8 mouse cellular contexts compared by ENCODE assay signal in genomic region chr9:106890496-106891240, GRCm38 (mm10). TPM values are rescaled to one million over a fixed set of nuclear protein-coding genes. Genes with fewer than 3 reads are reported as not detected.
DNase-seq lines count a peak whose midpoint lies in the region; ATAC-seq and TF ChIP-seq lines count a peak whose summit lies in the region.

No protein-coding gene starts in this region.

- peak overlapping the region; percentile 74 for H3K4me2 ChIP-seq in hindbrain, embryonic 14.5 days (replicated peaks)
- peak overlapping the region; percentile 76 for H3K4me2 ChIP-seq in liver, embryonic 15.5 days

- WGBS in hindbrain, embryonic 14.5 days = 68% methylated on average over 8 of the region's 8 CpGs
- WGBS in liver, embryonic 15.5 days (ENCODE audit: insufficient replicate concordance) = 58% methylated on average over 8 of the region's 8 CpGs

- no peaks in the 10 kb centered on the region for H3K27me3 ChIP-seq in hindbrain, embryonic 14.5 days (ENCODE audit: control insufficient read depth, insufficient read depth, low read length)
- H3K27me3 ChIP-seq in liver, embryonic 15.5 days = no peaks in the 10 kb centered on the region

- no peak for TF ChIP-seq CTCF in layer of hippocampus, adult 2 months (conservative IDR thresholded peaks at IDR 0.05)
- TF ChIP-seq CTCF in cortical plate, adult 2 months (IDR thresholded peaks at IDR 0.05; ENCODE audit: extremely low read depth, insufficient read depth, low read length) = no peak

- peak overlapping the region; percentile 95 for H3K27ac ChIP-seq in layer of hippocampus, adult 2 months
- H3K27ac ChIP-seq in cortical plate, adult 2 months (ENCODE audit: insufficient read depth, low read length) = no peak overlapping the region
- no peak overlapping the region for H3K27ac ChIP-seq in hindbrain, embryonic 14.5 days
- no peak overlapping the region for H3K27ac ChIP-seq in liver, embryonic 15.5 days (replicated peaks)

- H3K9ac ChIP-seq in hindbrain, embryonic 14.5 days = peak overlapping the region; percentile 94
- peak overlapping the region; percentile 96 for H3K9ac ChIP-seq in liver, embryonic 15.5 days

- no peaks in the 10 kb centered on the region for H3K9me3 ChIP-seq in hindbrain, embryonic 14.5 days (ENCODE audit: control insufficient read depth, low read length)
- no peaks in the 10 kb centered on the region for H3K9me3 ChIP-seq in liver, embryonic 15.5 days (replicated peaks)

- peak overlapping the region; percentile 91 for H3K4me3 ChIP-seq in layer of hippocampus, adult 2 months
- peak overlapping the region; percentile 55; the same call in 1 of the 2 replicates for H3K4me3 ChIP-seq in cortical plate, adult 2 months (ENCODE audit: insufficient read depth, low read length)
- H3K4me3 ChIP-seq in hindbrain, embryonic 14.5 days (replicated peaks; ENCODE audit: low read length) = peak overlapping the region; percentile 86
- peak overlapping the region; percentile 98 for H3K4me3 ChIP-seq in liver, embryonic 15.5 days (replicated peaks)

- TF ChIP-seq POLR2A in cortical plate, adult 2 months (IDR thresholded peaks at IDR 0.05; ENCODE audit: extremely low read depth, insufficient read depth, low read length) = no peak

- no peak for ATAC-seq in hindbrain, embryonic 14.5 days (ENCODE audit: low FRiP score)
- no peak for ATAC-seq in liver, embryonic 15.5 days (ENCODE audit: insufficient read depth)
- no peak for ATAC-seq in monocyte, adult 5-6 weeks (replicated peaks; ENCODE audit: insufficient number of reproducible peaks, low FRiP score, low TSS enrichment, poor library complexity, severe bottlenecking)

- H3K4me1 ChIP-seq in cortical plate, adult 2 months (ENCODE audit: control insufficient read depth, insufficient read depth, low read length) = peaks cover 9% of the 10 kb centered on the region; the same call in 1 of the 2 replicates
- peaks cover 24% of the 10 kb centered on the region for H3K4me1 ChIP-seq in hindbrain, embryonic 14.5 days (replicated peaks; ENCODE audit: control insufficient read depth, insufficient read depth, low read length)
- peaks cover 57% of the 10 kb centered on the region for H3K4me1 ChIP-seq in liver, embryonic 15.5 days (replicated peaks)

- no peak for DNase-seq in layer of hippocampus, adult 2 months (ENCODE audit: low spot score in 2 of 2)
- no peak for DNase-seq in layer of hippocampus, adult 9-10 months (ENCODE audit: low spot score)
- DNase-seq in hindbrain, embryonic 14.5 days (ENCODE audit: low spot score) = no peak
- DNase-seq in natural killer cell, adult 2 months (ENCODE audit: low spot score in 2 of 2) = no peak
- DNase-seq in B cell, adult 2 months = no peak

- peaks cover 39% of the 10 kb centered on the region for H3K36me3 ChIP-seq in hindbrain, embryonic 14.5 days (replicated peaks; ENCODE audit: control insufficient read depth, insufficient read depth)
- H3K36me3 ChIP-seq in liver, embryonic 15.5 days (replicated peaks) = peaks cover 33% of the 10 kb centered on the region

RNA-seq across cellular contexts. Expression of gene Manf, which starts 1.1 kb away (rescaled TPM):
- total RNA-seq in layer of hippocampus, adult 2 months (2021) = 100 to 1,000 TPM; 121 to 126 TPM
- 54.6 and 59.1 TPM in 2 replicates for polyA plus RNA-seq in cortical plate, adult 2 months (2012; rRNA removed)
- 171 and 183 TPM in 2 replicates for polyA plus RNA-seq in hindbrain, embryonic 14.5 days (2014; fragmentation: Nextera tagmentation; extraction: Ambion mirVana)
- polyA plus RNA-seq in liver, embryonic 15.5 days (2015; fragmentation: Nextera tagmentation; extraction: Ambion mirVana) = 135 and 152 TPM in 2 replicates
- 86.3 to 113 TPM (median 87.6 TPM) in 3 replicates for total RNA-seq in monocyte, adult 5-6 weeks (2017)

RNA-seq across cellular contexts. Expression of gene Rbm15b, which starts 3.4 kb away (rescaled TPM):
- total RNA-seq in layer of hippocampus, adult 2 months (2021) = 10 to 100 TPM; 45.8 to 55.1 TPM
- 16.2 and 16.6 TPM in 2 replicates for polyA plus RNA-seq in cortical plate, adult 2 months (2012; rRNA removed)
- 27.4 and 27.5 TPM in 2 replicates for polyA plus RNA-seq in hindbrain, embryonic 14.5 days (2014; fragmentation: Nextera tagmentation; extraction: Ambion mirVana)
- 2.6 and 3.1 TPM in 2 replicates for polyA plus RNA-seq in liver, embryonic 15.5 days (2015; fragmentation: Nextera tagmentation; extraction: Ambion mirVana)
- 20.9 to 43.6 TPM (median 26.8 TPM) in 3 replicates for total RNA-seq in monocyte, adult 5-6 weeks (2017)
